Mouse (Mus musculus) myocyte (in vitro differentiated cells): ENCODE data around the gene Lyrm1. TPM values are rescaled to one million over a fixed set of nuclear protein-coding genes. Genes with fewer than 3 reads are reported as not detected.
A peak's percentile ranks its signal among the peaks of the same experiment; 100 is the strongest.

Experiments
- H3K27me3 ChIP-seq: one replicate; pipeline ENCODE4 v1.6.1; 2011; ENCODE audit not compliant: control insufficient read depth, insufficient read depth, insufficient read length
- H3K36me3 ChIP-seq: one replicate; pipeline ENCODE4 v1.6.1; 2011; ENCODE audit not compliant: control insufficient read depth, insufficient read depth
- H3K4me2 ChIP-seq: one replicate; pipeline ENCODE4 v1.6.1; 2011; ENCODE audit warnings: low read depth, control low read depth
- H3K4me3 ChIP-seq: one replicate; pipeline ENCODE4 v1.5.1; 2011; ENCODE audit warnings: mild to moderate bottlenecking, control low read depth, moderate library complexity
- H3K79me2 ChIP-seq: one replicate; pipeline ENCODE4 v1.6.1; 2011; ENCODE audit not compliant: control insufficient read depth, insufficient read depth
- H3ac ChIP-seq: one replicate; pipeline ENCODE4 v1.6.1; 2011; ENCODE audit not compliant: control insufficient read depth, insufficient read length
- CEBPB ChIP-seq: IDR thresholded peaks from 2 replicates; pipeline ENCODE4 v1.6.1; 2011; ENCODE audit warnings: mild to moderate bottlenecking, moderate library complexity; ENCODE audit not compliant: poor library complexity, insufficient read depth, severe bottlenecking
- E2F4 ChIP-seq: IDR thresholded peaks from one replicate; pipeline ENCODE4 v1.6.1; 2011; ENCODE audit warnings: mild to moderate bottlenecking, control low read depth, moderate library complexity; ENCODE audit not compliant: insufficient read depth
- MAX ChIP-seq: IDR thresholded peaks from one replicate; pipeline ENCODE4 v1.6.1; 2011; ENCODE audit warnings: low read depth, mild to moderate bottlenecking, control low read depth
- MYOD1 ChIP-seq, 3 experiments: IDR thresholded peaks; one replicate each; pipeline ENCODE4 v1.6.1; 2011; ENCODE audit warnings: control low read depth in 2 of 3, low read depth in 2 of 3, mild to moderate bottlenecking in 2 of 3, moderate library complexity in 1 of 3; ENCODE audit not compliant: insufficient read length in 2 of 3, control insufficient read depth in 1 of 3
- MYOG ChIP-seq, 3 experiments: IDR thresholded peaks; one replicate each; pipeline ENCODE4 v1.6.1; 2011; ENCODE audit warnings: control low read depth in 2 of 3, low read depth in 2 of 3, mild to moderate bottlenecking in 2 of 3; ENCODE audit not compliant: insufficient read length in 2 of 3, control insufficient read depth in 1 of 3, insufficient read depth in 1 of 3
- POLR2A ChIP-seq: IDR thresholded peaks from one replicate; pipeline ENCODE4 v1.6.1; 2011; ENCODE audit warnings: low read depth, mild to moderate bottlenecking, control low read depth, moderate library complexity; ENCODE audit not compliant: insufficient read length
- POLR2AphosphoS2 ChIP-seq: IDR thresholded peaks from one replicate; pipeline ENCODE4 v1.6.1; 2011; ENCODE audit warnings: low read depth, control low read depth; ENCODE audit not compliant: insufficient read length
- REST ChIP-seq: IDR thresholded peaks from one replicate; pipeline ENCODE4 v1.6.1; 2011; ENCODE audit warnings: mild to moderate bottlenecking, control low read depth, moderate library complexity; ENCODE audit not compliant: insufficient read depth, insufficient read length
- SRF ChIP-seq: IDR thresholded peaks from one replicate; pipeline ENCODE4 v1.6.1; 2011; ENCODE audit warnings: low read depth; ENCODE audit not compliant: control insufficient read depth, insufficient read length
- TCF12 ChIP-seq: IDR thresholded peaks from one replicate; pipeline ENCODE4 v1.6.1; 2011; ENCODE audit warnings: mild to moderate bottlenecking, control low read depth; ENCODE audit not compliant: poor library complexity, insufficient read depth, severe bottlenecking
- TCF3 ChIP-seq: IDR thresholded peaks from one replicate; pipeline ENCODE4 v1.6.1; 2011; ENCODE audit warnings: low read depth, control low read depth; ENCODE audit not compliant: insufficient read length
- USF1 ChIP-seq: IDR thresholded peaks from one replicate; pipeline ENCODE4 v1.6.1; 2011; ENCODE audit warnings: low read depth, mild to moderate bottlenecking, control low read depth, moderate library complexity
- polyA plus RNA-seq: library from polyadenylated mRNA; unstranded; fragments of >200 nt; fragmentation: generic; extraction: Trizol; gene quantifications from one replicate; pipeline ENCODE4 v1.2.1, GENCODE M21; 2012; ENCODE audit warnings: missing spikeins

Lyrm1 gene
- polyA plus RNA-seq, 1 experiment = 5.2 TPM

- no peaks in the 10 kb centered on the region for H3K27me3 ChIP-seq
- H3ac ChIP-seq = no peak overlapping the region
- no peak overlapping the region for H3K4me3 ChIP-seq
- H3K79me2 ChIP-seq = no peaks in the 10 kb centered on the region
- TF ChIP-seq REST = no peak
- no peak for TF ChIP-seq MYOG (IDR thresholded peaks at IDR 0.05; ENCODE audit: control insufficient read depth in 1 of 3, insufficient read depth in 1 of 3, insufficient read length in 2 of 3, low read depth in 2 of 3)
- no peak for TF ChIP-seq E2F4
- TF ChIP-seq SRF = no peak
- TF ChIP-seq POLR2A = no peak
- no peak for TF ChIP-seq USF1
- no peak for TF ChIP-seq MAX
- TF ChIP-seq MYOD1 (IDR thresholded peaks at IDR 0.05; ENCODE audit: control insufficient read depth in 1 of 3, insufficient read length in 2 of 3, low read depth in 2 of 3) = no peak
- no peak for TF ChIP-seq POLR2AphosphoS2
- TF ChIP-seq TCF3 = no peak
- TF ChIP-seq CEBPB = no peak
- peak overlapping the region; percentile 21 for H3K4me2 ChIP-seq
- H3K36me3 ChIP-seq = no peaks in the 10 kb centered on the region
Observed at GRCm38 (mm10) chr7:119985279-119985912, 89.7 kb downstream of the Lyrm1 start.

- no peak overlapping the region for H3ac ChIP-seq
- no peak overlapping the region for H3K4me3 ChIP-seq
- H3K4me2 ChIP-seq = no peak overlapping the region
- no peaks in the 10 kb centered on the region for H3K27me3 ChIP-seq
- no peaks in the 10 kb centered on the region for H3K36me3 ChIP-seq
- TF ChIP-seq REST (no peak), E2F4 (no peak), USF1 (no peak), MYOG (IDR thresholded peaks at IDR 0.05; ENCODE audit: control insufficient read depth in 1 of 3, insufficient read depth in 1 of 3, insufficient read length in 2 of 3, low read depth in 2 of 3) (no peak), MYOD1 (IDR thresholded peaks at IDR 0.05; ENCODE audit: control insufficient read depth in 1 of 3, insufficient read length in 2 of 3, low read depth in 2 of 3) (no peak), TCF3 (no peak), POLR2AphosphoS2 (no peak), POLR2A (no peak), CEBPB (no peak), TCF12 (no peak), SRF (no peak), MAX (no peak)
- no peaks in the 10 kb centered on the region for H3K79me2 ChIP-seq
Observed at GRCm38 (mm10) chr7:119997066-119997465, 101.4 kb downstream of the Lyrm1 start.

Other genes starting within 250 kb of the Lyrm1 start
- gene Acsm4, start 205.8 kb upstream of the Lyrm1 start, polyA plus RNA-seq = not detected
- 14.2 TPM for gene Thumpd1, start 175.1 kb upstream of the Lyrm1 start, polyA plus RNA-seq
- 0.04 TPM for gene Acsm3, start 134.9 kb upstream of the Lyrm1 start, polyA plus RNA-seq
- 3.3 TPM for gene Rexo5, start 101.9 kb upstream of the Lyrm1 start, polyA plus RNA-seq
- gene Eri2, start 101.8 kb upstream of the Lyrm1 start, polyA plus RNA-seq = 1.7 TPM
- 8.8 TPM for gene Dcun1d3, start 437 bp downstream of the Lyrm1 start, polyA plus RNA-seq
- gene Dnah3, start 199.4 kb downstream of the Lyrm1 start, polyA plus RNA-seq = 0.01 TPM
- gene Tmem159, start 206.5 kb downstream of the Lyrm1 start, polyA plus RNA-seq = 9.9 TPM
- gene Zp2, start 249.4 kb downstream of the Lyrm1 start, polyA plus RNA-seq = 0.08 TPM